Mouse (Mus musculus) olfactory bulb, adult 2 months (tissue): ENCODE results near the gene Bri3bp.
A peak's percentile ranks its signal among the peaks of the same experiment; 100 is the strongest.

Experiments used
- CTCF ChIP-seq: fragments of 200-500 bp; IDR thresholded peaks from 2 replicates; pipeline ENCODE4 v1.5.1; 2012; ENCODE audit warnings: low read depth, mild to moderate bottlenecking, low read length, moderate library complexity; ENCODE audit not compliant: insufficient read depth
- POLR2A ChIP-seq: fragments of 200-500 bp; IDR thresholded peaks from 2 replicates; pipeline ENCODE4 v1.6.1; 2012; ENCODE audit warnings: mild to moderate bottlenecking, low read depth, low read length, moderate library complexity; ENCODE audit not compliant: insufficient read depth

GRCm38 (mm10) chr5:125441234-125442114 is at the start of gene Bri3bp:
- no peak for TF ChIP-seq CTCF
- TF ChIP-seq POLR2A = peak; percentile 23; the same call in 1 of the 2 replicates
